Mouse (Mus musculus) left cerebral cortex, adult 2 months (tissue): ENCODE measurements around the gene Krt4. TPM values are rescaled to one million over a fixed set of nuclear protein-coding genes. Genes with fewer than 3 reads are reported as not detected.

Experiments
- DNase-seq, 2 experiments: peaks; one replicate each; pipeline ENCODE4 v3.0.0; 2021 to 2022; ENCODE audit warnings: low spot score in 2 of 2, mixed read lengths in 1 of 2; ENCODE audit errors: extremely low spot score in 1 of 2
- H3K27ac ChIP-seq: fragments of 200-600 bp; 2 replicates; pipeline ENCODE4 v1.8.1; 2022
- H3K4me3 ChIP-seq: fragments of 200-600 bp; 2 replicates; pipeline ENCODE4 v1.8.1; 2022
- CTCF ChIP-seq: fragments of 200-600 bp; IDR thresholded peaks from 2 replicates; pipeline ENCODE4 v1.8.1; 2022; ENCODE audit warnings: antibody characterized with exemption, mild to moderate bottlenecking, moderate library complexity
- intact Hi-C: fragments of 180-260 bp; cut with DNase I; formaldehyde crosslinking; loops from one replicate; pipeline ENCODE4 v1.15.1; 2025
- long read RNA-seq, 2 experiments: library from polyadenylated mRNA; stranded (forward); transcript quantifications; one replicate each; pipeline ENCODE4 v2.0.0; 2021; ENCODE audit warnings: borderline mapping rate in 2 of 2
- total RNA-seq, 2 experiments: library from RNA; stranded (reverse); gene quantifications; 2 replicates each; pipeline ENCODE4 v1.2.3; 2021

The Krt4 gene
- total RNA-seq, result not detected
- long read RNA-seq, experiment 1, result 0 reads
- long read RNA-seq, experiment 2, result 0 reads

DNA sequence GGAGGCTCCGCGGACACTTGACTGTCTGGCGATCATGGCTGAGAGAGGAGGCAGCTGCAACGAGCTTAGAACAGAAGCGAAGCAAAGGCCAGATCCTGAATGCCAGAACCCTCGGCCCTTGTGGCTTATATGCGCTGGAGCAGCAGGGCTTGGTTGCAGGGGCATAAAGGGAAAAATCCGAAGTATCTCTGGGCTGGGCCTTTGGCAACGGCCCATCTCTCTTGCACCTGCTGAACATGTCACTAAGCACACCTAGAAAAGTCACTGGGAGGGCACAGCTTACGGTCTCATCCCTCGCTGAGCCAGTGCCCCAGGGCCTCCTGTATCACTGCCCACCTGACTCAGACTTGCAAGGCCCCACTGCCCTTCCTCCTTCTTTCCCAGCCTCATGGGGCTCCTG, at the start of gene Krt4:
Gene Krt4, minus strand, starts transcription at position 101 of the 400 bp plus-strand sequence.
- no peak for DNase-seq
- intact Hi-C loops, result no loop called here
- no peak for TF ChIP-seq CTCF
- Histone ChIP-seq H3K4me3 (no peak within 1 kb of the TSS), H3K27ac (no peak within 1 kb of the TSS)

DNA sequence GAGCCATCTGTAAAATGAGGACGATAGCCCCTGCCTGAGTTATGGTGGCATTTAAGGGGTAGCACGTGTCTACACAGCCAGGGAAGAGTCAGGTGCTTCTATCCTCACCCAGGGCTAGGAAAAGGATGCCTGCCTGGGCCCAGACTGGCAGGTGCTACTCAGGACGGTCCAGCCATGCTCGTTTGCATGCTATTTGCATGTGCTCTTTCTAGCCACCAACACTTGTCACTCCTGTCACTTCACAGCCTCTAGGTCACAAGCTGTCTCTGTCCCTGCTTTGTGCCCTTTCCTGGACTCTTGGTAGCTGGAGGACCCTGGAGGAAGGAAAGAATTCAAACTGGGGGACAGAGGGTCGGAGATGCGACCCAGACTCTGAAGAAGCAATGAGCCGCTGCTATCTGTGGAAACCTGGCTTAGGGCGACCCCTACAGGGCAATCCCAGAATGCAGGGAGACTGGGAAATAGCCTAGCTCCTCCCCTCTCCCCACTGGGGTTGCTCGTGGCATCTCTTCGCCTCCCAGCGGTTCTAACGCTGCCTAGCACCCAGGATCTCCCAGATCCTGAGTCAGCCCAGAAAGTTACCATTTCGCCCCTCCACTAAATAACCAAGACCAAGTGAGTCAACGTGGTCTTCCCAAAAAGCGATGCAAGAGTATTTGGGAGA, 49.0 kb upstream of the Krt4 start:
- no peak; the same call in none of the 2 replicates for TF ChIP-seq CTCF
- Histone ChIP-seq H3K4me3 (no peak overlapping the region), H3K27ac (no peak overlapping the region)
- peak; percentile 93 to 98 for DNase-seq
- intact Hi-C loops, result loop anchor here (1.0 to 5.0 kb wide), 3 partner anchors 111 to 454 kb away; no protein-coding TSS in a partner anchor

GRCm38 (mm10) chr15:101970536-101970935, 46.0 kb upstream of the Krt4 start:
- peak; percentile 67 for TF ChIP-seq CTCF
- peak in 1 of 2 experiments; percentile 40 for DNase-seq
- Histone ChIP-seq H3K27ac (no peak overlapping the region), H3K4me3 (no peak overlapping the region)
- intact Hi-C loops, result loop anchor here (5.0 kb wide), 1 partner anchor 108 kb away; no protein-coding TSS in a partner anchor

DNA sequence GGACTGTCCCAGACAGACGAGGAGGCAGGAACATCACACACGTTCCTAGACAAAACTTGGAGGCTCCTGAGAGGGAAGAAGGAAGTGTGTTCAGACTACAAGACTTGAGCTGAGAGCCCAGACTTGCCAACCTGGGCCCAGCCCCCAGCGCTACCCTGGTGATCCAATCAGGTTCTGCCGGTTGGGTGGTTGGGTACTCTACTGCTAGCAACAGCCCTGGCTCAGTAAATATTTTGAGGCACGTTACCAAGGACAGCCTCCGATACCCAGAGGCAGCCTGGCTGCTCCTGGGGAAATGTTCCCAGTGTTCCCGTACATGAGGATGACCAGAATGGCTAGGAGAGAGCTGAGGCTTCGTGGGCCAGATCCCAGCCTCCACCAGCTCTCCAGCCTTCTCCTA, 42.3 kb upstream of the Krt4 start:
- no peak for TF ChIP-seq CTCF
- H3K4me3 ChIP-seq, result no peak overlapping the region
- no peak for DNase-seq
- intact Hi-C loops, result no loop called here
- H3K27ac ChIP-seq, result no peak overlapping the region

GRCm38 (mm10) chr15:101958891-101959290, 34.4 kb upstream of the Krt4 start:
- DNase-seq, result no peak
- Histone ChIP-seq H3K4me3 (no peak overlapping the region), H3K27ac (no peak overlapping the region)
- no peak for TF ChIP-seq CTCF
- intact Hi-C loops, result no loop called here

DNA sequence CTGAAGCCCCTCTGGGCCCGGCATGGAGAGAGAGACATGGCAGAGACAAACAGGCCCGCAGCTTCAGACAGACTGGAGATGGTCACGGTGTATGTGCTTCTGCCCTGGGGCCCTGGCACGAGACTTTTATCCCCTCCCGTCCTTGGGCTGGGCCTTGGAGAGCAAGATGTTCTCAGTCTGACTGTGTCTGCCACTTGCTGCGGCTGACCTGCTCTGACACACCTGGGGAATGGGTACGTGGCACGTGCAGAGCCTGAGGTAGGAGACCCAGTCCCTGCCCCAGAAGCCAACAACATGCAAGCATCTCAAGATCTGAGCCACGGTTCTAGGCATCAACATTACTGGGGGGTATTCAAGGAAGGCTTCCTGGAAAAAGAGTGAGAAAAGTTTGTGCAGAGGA, 29.7 kb upstream of the Krt4 start, which contains the start of gene Krt78:
Gene Krt78, minus strand, starts transcription at position 101 of the 400 bp plus-strand sequence.
- intact Hi-C loops, result no loop called here
- H3K4me3 ChIP-seq, result no peak within 1 kb of the TSS
- DNase-seq, result no peak
- TF ChIP-seq CTCF, result no peak
- H3K27ac ChIP-seq, result no peak within 1 kb of the TSS

DNA sequence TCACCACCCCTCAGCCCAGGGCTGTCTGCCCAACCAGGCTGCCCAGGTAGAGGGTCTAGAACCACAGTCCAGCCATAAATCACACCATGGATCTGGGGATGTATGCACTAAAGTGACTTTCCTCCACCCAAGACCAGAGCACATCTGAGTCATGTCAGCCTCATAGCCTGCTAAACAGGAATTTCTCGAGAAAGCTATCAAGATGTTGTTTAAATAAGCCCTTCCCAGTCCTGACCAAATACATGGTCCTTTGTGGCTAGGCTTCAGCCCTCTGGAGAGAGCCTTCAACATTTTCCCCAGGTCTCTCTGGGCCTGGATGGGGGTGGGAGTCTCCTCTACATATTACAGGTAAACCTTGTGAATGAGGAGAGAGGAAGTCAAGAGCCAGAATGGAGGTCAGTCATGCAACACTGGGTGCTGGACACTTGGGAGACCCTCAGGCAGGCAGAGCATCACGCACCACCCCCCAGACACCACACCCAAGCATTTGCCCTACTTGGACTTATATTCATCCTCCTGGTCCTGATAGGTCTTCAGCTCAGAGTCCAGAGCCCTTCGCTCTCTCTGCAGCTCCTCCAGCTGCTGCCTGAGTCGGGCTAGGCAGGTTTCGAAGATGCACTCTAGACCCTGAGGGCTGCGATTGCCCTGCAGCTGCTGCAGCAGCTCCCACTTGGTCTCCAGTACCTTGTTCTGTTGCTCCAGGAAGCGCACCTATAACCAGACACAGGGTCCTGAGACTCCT, 28.4 kb upstream of the Krt4 start:
- intact Hi-C loops, result no loop called here
- no peak for DNase-seq
- TF ChIP-seq CTCF, result no peak
- no peak overlapping the region for H3K27ac ChIP-seq
- no peak overlapping the region for H3K4me3 ChIP-seq

DNA sequence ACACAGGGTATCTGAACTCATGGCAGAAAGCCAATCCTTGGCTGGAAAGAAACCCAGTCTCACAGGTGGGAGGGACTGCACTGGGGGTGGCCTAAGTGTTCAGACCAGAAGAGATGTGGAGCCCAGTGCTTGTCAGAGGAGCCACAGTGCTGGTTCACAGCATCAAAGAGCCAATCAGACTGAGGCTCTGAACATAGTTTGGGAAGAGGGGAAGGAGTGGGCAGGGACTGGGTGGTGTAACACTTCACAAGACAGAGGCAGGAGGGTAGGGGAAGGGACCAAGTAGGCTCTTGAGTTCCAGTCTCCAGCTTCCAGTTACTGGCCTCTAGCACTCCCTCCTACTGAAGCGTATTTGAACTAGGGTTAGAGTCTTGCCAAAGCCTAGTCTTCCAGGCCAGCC, 20.9 kb upstream of the Krt4 start:
- H3K4me3 ChIP-seq, result no peak overlapping the region
- no peak for DNase-seq
- no peak for TF ChIP-seq CTCF
- intact Hi-C loops, result no loop called here
- H3K27ac ChIP-seq, result no peak overlapping the region

DNA sequence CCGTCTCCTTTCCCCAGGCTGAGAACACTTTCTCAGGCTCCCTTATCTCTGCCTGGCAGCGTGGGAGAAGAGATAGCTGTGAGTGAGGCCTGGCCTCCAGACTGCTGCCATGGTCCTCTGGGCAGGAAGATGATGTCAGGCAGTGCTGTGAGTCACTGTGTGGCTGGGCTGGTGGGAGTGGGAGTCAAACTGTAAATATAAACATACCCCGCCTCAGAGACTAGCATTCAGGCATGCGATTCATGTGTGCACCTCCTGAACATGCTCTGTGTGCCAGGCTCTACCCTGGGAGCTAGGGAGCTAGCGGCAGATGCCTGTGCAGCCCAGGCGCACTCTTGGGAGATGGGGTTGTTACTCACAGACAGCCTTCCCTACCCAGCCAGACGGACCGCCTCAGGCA, 17.4 kb upstream of the Krt4 start:
- intact Hi-C loops, result no loop called here
- H3K27ac ChIP-seq, result no peak overlapping the region
- TF ChIP-seq CTCF, result no peak
- DNase-seq, result peak in 1 of 2 experiments; percentile 13
- H3K4me3 ChIP-seq, result no peak overlapping the region

GRCm38 (mm10) chr15:101940274-101940829, 15.8 kb upstream of the Krt4 start, which contains the start of gene Krt79:
Krt79 (minus strand) TSS chr15:101940324.
- TF ChIP-seq CTCF, result no peak
- DNase-seq, result no peak
- Histone ChIP-seq H3K4me3 (no peak within 1 kb of the TSS), H3K27ac (no peak within 1 kb of the TSS)
- intact Hi-C loops, result no loop called here

DNA sequence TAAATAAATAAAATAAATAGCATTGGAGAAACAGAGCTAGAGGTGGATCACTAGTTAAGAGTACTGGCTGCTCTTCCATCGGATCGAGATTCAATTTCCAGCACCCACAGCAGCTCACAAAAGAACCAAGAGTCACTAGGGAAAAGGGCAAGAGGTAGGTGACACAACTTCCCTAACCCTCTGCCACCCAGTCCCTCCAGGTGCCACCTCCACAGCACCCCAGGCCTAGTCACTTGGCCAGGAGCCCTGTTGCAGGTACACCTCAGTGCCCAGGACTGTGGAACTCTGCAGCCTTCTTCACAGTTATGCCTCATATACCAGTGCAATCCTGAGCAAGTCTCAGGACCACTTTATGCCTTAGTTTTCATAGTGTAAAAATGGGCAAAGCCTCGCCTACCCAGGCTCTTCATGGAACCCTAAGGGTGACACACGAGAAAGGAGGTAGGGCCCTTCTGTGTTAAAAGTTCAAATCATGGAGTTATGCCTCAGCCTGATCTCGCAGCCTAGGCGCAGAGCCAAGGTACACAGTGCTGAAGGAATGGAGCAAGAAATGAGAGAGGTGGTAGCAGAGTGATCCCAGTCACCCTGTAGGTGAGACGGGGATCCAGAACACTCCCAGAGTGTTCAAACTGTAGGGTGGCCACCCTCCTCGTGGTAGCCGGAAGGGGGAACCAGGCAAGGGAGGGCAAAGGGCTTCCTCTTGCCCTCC, 14.2 kb upstream of the Krt4 start:
- TF ChIP-seq CTCF, result no peak
- intact Hi-C loops, result no loop called here
- Histone ChIP-seq H3K4me3 (no peak overlapping the region), H3K27ac (no peak overlapping the region)
- no peak for DNase-seq

GRCm38 (mm10) chr15:101933024-101933423, 8.5 kb upstream of the Krt4 start:
- H3K27ac ChIP-seq, result no peak overlapping the region
- intact Hi-C loops, result no loop called here
- DNase-seq, result no peak
- no peak overlapping the region for H3K4me3 ChIP-seq
- TF ChIP-seq CTCF, result no peak
